Mouse (Mus musculus): ENCODE measurements around the gene Spdef.

The Spdef gene

GRCm38 (mm10) chr17:27728770-27729169 is at the start of gene Spdef:
Gene Spdef (minus strand): TSS chr17:27728955.
- no peak for DNase-seq (ENCODE audit: extremely low read depth, low read depth)

- DNase-seq (ENCODE audit: extremely low read depth, low read depth): peak; percentile 59
Measured at GRCm38 (mm10) chr17:27777823-27778222, 49.1 kb upstream of the Spdef start.

DNA sequence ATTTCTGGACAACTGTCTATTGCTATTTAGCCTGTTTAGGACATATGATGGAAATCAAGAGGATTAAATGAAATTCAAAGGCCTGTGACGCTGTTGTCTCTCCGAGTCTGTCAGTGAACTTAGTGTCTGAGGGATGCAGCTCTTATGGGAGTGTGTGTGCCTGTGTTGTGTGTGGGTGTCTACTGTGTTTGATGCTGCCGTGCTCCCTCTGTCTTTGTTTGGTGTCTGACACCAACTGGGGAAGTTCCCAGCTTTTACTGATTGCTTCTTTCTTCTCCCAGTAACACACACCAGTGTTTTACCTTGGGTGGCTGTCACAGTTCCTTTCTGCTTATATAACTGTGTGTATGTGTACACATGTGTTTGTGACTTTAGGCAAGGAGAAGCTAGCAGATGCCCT is 45.4 kb upstream of the Spdef start:
- no peak for DNase-seq (ENCODE audit: extremely low read depth, low read depth)

GRCm38 (mm10) chr17:27771616-27772015 is 42.9 kb upstream of the Spdef start:
- no peak for DNase-seq (ENCODE audit: extremely low read depth, low read depth)

DNA sequence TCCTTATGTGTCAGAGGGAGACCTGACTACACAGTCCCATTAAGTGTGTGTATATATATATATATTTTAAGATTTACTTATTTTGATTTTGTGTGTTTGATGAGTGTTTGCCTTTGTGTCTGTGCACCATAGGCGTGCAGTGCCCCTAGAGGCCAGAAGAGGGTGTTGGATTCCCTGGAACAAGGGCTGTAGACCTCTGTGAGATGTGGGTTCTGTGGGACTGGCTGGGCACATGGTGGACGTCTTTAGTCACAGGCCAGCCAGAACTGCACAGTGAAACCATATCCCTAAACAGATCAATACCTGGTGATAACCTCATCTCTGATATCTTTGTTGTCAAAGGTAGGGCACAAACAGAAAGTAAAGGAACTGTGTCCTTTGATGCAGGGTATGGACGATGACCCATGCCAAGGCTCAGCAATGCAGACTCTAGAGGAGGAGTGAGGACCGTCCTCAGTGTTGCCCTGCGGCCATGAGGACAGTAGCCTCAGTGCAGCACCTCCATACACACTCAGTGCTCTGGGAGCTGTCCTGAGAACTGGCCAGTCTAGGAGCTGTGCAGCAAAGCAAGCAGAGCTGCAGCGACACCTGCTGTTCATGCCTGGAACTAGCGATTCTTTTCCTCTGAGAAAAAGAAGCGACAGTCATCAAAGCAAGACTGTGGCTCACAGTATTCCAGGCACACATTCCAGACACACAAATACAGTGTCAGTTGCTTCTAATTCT is 40.2 kb upstream of the Spdef start:
- DNase-seq (ENCODE audit: extremely low read depth, low read depth): no peak

GRCm38 (mm10) chr17:27767543-27767942 is 38.8 kb upstream of the Spdef start:
- DNase-seq (ENCODE audit: extremely low read depth, low read depth): no peak

- no peak for DNase-seq (ENCODE audit: extremely low read depth, low read depth)
Measured at GRCm38 (mm10) chr17:27767120-27767519, 38.4 kb upstream of the Spdef start.

DNA sequence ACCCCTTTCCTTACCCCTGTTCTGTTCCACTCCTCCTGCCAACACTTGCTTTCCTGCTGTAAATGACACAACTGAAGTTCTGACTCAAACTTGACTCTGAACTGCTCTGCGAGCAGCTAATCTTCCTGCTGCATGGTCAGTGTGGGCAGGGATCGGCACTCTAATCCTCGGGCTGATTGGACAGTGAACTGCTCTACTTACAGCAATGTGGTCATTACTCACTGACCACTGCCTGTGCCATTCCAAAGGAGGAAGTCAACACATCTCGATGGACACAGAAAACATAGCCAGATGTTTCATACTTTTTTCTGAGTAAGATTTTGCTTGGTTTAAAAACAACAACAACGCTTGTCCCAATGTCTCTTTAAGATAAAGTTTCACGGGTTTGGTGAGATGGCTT is 36.3 kb upstream of the Spdef start:
- DNase-seq (ENCODE audit: extremely low read depth, low read depth): no peak

GRCm38 (mm10) chr17:27764453-27764852 is 35.7 kb upstream of the Spdef start:
- DNase-seq (ENCODE audit: extremely low read depth, low read depth): no peak

- no peak for DNase-seq (ENCODE audit: extremely low read depth, low read depth)
Measured at GRCm38 (mm10) chr17:27762884-27763283, 34.1 kb upstream of the Spdef start.

GRCm38 (mm10) chr17:27761639-27762336 is 33.0 kb upstream of the Spdef start:
- no peak for DNase-seq (ENCODE audit: extremely low read depth, low read depth)

- no peak for DNase-seq (ENCODE audit: extremely low read depth, low read depth)
Measured at GRCm38 (mm10) chr17:27760169-27760568, 31.4 kb upstream of the Spdef start.

- no peak for DNase-seq (ENCODE audit: extremely low read depth, low read depth)
Measured at GRCm38 (mm10) chr17:27751314-27752202, 22.8 kb upstream of the Spdef start.

DNA sequence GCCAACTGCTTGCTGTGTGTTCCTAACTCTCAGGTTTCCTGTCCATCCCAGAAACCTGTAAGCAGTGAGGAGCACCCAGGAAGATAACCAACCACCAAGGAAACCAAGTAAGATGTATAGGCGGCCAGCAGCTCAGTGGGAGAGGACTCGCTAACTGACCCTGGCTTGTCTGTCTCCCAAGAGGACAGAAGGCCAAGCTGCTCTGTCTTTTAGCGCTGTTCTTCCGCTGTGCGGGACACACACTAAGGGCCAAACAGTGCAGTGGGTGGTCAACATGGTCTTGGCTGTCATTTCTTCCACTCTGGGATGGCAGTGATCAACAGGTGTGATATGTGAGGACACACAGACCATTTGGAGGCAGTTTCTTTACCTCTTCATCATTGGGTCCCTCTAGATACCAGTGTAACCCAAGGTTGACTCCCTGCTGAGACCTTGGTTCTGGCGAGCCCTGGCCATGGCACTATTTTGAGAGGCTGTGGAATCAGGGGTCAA is 21.7 kb upstream of the Spdef start:
- no peak for DNase-seq (ENCODE audit: extremely low read depth, low read depth)

- no peak for DNase-seq (ENCODE audit: extremely low read depth, low read depth)
Measured at GRCm38 (mm10) chr17:27748123-27748522, 19.4 kb upstream of the Spdef start.

- no peak for DNase-seq (ENCODE audit: extremely low read depth, low read depth)
Measured at GRCm38 (mm10) chr17:27746446-27746845, 17.7 kb upstream of the Spdef start.

DNA sequence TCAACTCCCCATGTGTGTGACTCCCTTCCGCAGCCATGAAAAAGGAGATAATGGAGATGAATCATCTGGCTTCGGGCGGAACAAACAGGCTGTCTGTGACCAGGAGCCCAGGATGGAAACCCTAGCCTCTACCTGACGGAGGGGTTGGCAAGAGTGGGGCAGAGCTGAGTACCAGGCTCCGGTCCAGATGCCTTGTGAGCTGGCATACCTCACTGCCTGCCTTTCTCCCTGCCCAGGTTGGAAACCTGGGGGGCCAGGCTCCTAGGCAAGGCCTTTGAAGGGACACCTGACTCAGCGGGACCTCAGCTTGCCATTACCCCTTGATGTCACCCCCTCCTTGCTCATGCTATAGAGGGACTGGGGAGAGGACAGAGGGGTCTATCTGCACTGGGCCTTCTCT is 12.2 kb upstream of the Spdef start:
- no peak for DNase-seq (ENCODE audit: extremely low read depth, low read depth)

DNA sequence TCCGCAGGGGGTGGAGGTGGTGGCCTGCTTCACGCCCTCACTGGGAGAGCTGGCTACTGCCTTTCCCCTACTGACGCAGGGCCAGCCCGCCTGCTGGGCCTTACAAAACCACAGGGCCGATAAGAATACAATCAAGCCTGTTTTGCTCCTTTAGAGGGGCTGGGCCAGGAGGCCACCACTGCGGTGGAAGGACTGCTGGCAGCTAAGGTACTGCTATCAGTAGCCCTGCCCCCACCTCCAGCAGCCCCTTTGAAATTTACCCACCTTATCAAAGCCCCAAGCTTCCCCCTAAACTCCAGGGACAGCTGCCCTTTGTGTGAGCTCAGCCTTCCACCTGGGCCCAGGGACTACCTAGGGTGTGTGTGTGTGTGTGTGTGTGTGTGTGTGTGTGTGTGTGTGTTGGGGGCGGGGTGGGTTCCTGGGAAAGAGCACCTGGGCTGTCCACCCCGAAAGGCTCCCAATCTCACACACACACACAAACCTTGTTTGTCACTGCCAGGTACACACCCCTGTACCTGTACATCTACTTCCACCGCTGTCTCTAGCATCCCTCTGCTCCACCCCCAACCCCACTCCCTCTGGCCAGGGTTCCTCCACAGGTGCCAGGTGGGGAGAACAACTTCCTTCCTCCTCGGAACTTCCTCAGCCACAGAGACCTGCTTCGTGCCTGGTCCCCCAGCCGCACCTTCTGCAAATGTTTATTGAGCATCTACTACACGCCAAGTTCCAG is 5.8 kb upstream of the Spdef start:
- peak; percentile 41 for DNase-seq (ENCODE audit: extremely low read depth, low read depth)

DNA sequence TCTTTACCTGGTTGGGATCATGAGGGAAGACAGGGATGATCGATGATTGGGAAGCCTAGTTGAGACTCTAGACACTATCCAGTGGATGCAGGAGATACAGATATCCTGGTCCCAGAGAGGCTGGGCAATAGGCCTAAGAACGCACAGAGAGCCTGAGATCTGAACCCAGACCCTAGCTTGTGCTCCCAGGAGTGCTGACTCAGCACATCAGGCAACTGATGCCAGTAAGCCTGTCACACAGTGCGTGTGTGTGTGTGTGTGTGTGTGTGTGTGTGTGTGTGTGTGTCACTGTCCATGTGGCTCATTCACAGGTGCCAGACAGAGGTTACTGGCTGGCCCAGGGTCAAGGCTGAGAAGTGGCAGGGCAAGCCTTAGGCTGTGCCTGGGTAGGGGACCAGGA is 3.9 kb upstream of the Spdef start:
- no peak for DNase-seq (ENCODE audit: extremely low read depth, low read depth)

DNA sequence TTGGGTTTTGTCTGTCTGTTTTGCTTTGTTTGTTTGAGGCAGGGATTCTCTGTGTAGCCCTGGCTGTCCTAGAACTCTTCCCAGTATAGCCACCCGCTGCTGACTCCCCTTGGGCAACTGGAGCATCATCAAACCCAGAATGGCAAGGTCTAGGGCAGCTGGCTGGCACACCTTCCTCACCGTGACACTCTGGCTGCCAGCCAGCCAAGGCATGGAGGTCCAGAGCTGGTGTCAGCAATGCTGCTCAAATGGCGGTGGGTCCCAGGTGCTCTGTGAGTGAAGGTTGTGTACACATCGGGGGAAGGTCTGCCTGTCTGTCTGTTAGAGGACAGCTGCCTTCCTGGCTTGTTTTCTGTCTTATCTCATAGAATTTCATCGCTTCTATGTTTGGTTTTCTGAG is 3.4 kb upstream of the Spdef start:
- no peak for DNase-seq (ENCODE audit: extremely low read depth, low read depth)

DNA sequence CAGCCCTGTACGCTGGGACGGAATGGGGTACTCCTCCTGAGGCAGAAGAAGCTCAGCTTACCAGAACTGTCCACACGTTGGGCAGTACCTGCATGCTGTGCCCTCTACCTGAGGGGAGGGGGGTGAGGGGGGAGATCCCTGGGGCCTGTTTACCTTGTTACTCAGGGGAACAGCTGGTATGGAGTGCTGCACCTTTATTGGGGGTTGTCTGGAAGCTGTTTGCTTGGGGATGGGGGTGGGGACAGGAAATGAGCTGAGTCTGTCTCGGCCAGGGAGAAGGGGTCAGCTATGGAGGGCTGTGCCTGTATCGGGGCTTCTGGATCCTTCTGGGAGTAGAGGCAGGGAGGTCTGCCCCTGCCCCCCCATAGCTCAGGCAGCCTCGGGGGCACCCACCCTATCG is 2.2 kb downstream of the Spdef start:
- no peak for DNase-seq (ENCODE audit: extremely low read depth, low read depth)
